Comparison of ENCODE assay signal across 8 mouse cellular contexts in genomic region chr4:152272449-152273049, GRCm38 (mm10). TPM values are rescaled to one million over a fixed set of nuclear protein-coding genes. Genes with fewer than 3 reads are reported as not detected.
DNase-seq lines count a peak whose midpoint lies in the region; ATAC-seq and TF ChIP-seq lines count a peak whose summit lies in the region.

No protein-coding gene starts in this region.

- H3K27ac ChIP-seq in testis, adult 2 months (ENCODE audit: control insufficient read depth, insufficient read depth, low read depth, low read length) = no peak overlapping the region
- H3K27ac ChIP-seq in intestine, embryonic 15.5 days = peak overlapping the region; percentile 80
- H3K27ac ChIP-seq in lung, embryonic 15.5 days = peak overlapping the region; percentile 94
- peak overlapping the region; percentile 84 for H3K27ac ChIP-seq in stomach, embryonic 14.5 days (ENCODE audit: low read length)

- H3K4me1 ChIP-seq in testis, adult 2 months (ENCODE audit: control insufficient read depth, insufficient read depth, low read length) = peaks cover 8% of the 10 kb centered on the region
- peaks cover 40% of the 10 kb centered on the region for H3K4me1 ChIP-seq in intestine, embryonic 15.5 days (replicated peaks)
- peaks cover 57% of the 10 kb centered on the region for H3K4me1 ChIP-seq in lung, embryonic 15.5 days
- H3K4me1 ChIP-seq in stomach, embryonic 14.5 days (ENCODE audit: control insufficient read depth, insufficient read depth, low read length) = peaks cover 30% of the 10 kb centered on the region

- peak; percentile 29; the same call in 1 of the 2 replicates for ATAC-seq in intestine, embryonic 15.5 days
- ATAC-seq in lung, embryonic 15.5 days (ENCODE audit: borderline replicate concordance, extremely low read depth, low FRiP score, low TSS enrichment) = peak; percentile 52
- peak; percentile 23; the same call in 1 of the 2 replicates for ATAC-seq in stomach, embryonic 14.5 days (ENCODE audit: insufficient number of reproducible peaks, insufficient read depth, low FRiP score, low read depth)

- H3K36me3 ChIP-seq in testis, adult 2 months (ENCODE audit: control insufficient read depth, insufficient read depth, low read length) = no peaks in the 10 kb centered on the region
- no peaks in the 10 kb centered on the region for H3K36me3 ChIP-seq in intestine, embryonic 15.5 days
- H3K36me3 ChIP-seq in lung, embryonic 15.5 days = no peaks in the 10 kb centered on the region
- H3K36me3 ChIP-seq in stomach, embryonic 14.5 days (ENCODE audit: control insufficient read depth, insufficient read depth, low read length) = no peaks in the 10 kb centered on the region

- 25% methylated on average over 9 of the region's 9 CpGs for WGBS in intestine, embryonic 15.5 days
- 23% methylated on average over 9 of the region's 9 CpGs for WGBS in lung, embryonic 15.5 days
- 22% methylated on average over 9 of the region's 9 CpGs for WGBS in stomach, embryonic 14.5 days

- H3K9ac ChIP-seq in intestine, embryonic 15.5 days = no peak overlapping the region
- no peak overlapping the region for H3K9ac ChIP-seq in lung, embryonic 15.5 days
- H3K9ac ChIP-seq in stomach, embryonic 14.5 days (replicated peaks; ENCODE audit: low read depth, low read length) = 0 out of 2 replicates have a peak overlapping the region, but pooled peaks have one; percentile 4

- H3K9me3 ChIP-seq in intestine, embryonic 15.5 days = no peaks in the 10 kb centered on the region
- H3K9me3 ChIP-seq in lung, embryonic 15.5 days = no peaks in the 10 kb centered on the region
- no peaks in the 10 kb centered on the region for H3K9me3 ChIP-seq in stomach, embryonic 14.5 days (ENCODE audit: control insufficient read depth, low read depth, low read length)

- no peaks in the 10 kb centered on the region for H3K27me3 ChIP-seq in testis, adult 2 months (ENCODE audit: control insufficient read depth, insufficient read depth, low read length)
- peaks cover 16% of the 10 kb centered on the region for H3K27me3 ChIP-seq in intestine, embryonic 15.5 days (replicated peaks)
- peaks cover 28% of the 10 kb centered on the region for H3K27me3 ChIP-seq in lung, embryonic 15.5 days
- H3K27me3 ChIP-seq in stomach, embryonic 14.5 days (ENCODE audit: control insufficient read depth, insufficient read depth, low read length) = 0 out of 2 replicates have a peak, but pooled peaks cover 3% of the 10 kb centered on the region

- no peak overlapping the region for H3K4me2 ChIP-seq in intestine, embryonic 15.5 days (replicated peaks)
- peak overlapping the region; percentile 1; the same call in 1 of the 2 replicates for H3K4me2 ChIP-seq in lung, embryonic 15.5 days
- no peak overlapping the region for H3K4me2 ChIP-seq in stomach, embryonic 14.5 days (replicated peaks; ENCODE audit: low read depth, low read length)

- peak overlapping the region; percentile 65 for H3K4me3 ChIP-seq in testis, adult 2 months (ENCODE audit: control insufficient read depth, low read depth, low read length)
- H3K4me3 ChIP-seq in intestine, embryonic 15.5 days (replicated peaks) = no peak overlapping the region
- no peak overlapping the region for H3K4me3 ChIP-seq in lung, embryonic 15.5 days
- H3K4me3 ChIP-seq in stomach, embryonic 14.5 days (ENCODE audit: low read depth, low read length) = no peak overlapping the region

- no peak for DNase-seq in testis, postnatal 10 days (ENCODE audit: low spot score)
- DNase-seq in gastrocnemius, postnatal 25 days = peak; percentile 85
- DNase-seq in spleen, adult 18-20 months = no peak
- DNase-seq in thymus, postnatal 25 days = no peak

- no peak for TF ChIP-seq CTCF in testis, adult 2 months (IDR thresholded peaks at IDR 0.05; ENCODE audit: control insufficient read depth, insufficient read depth, insufficient replicate concordance, low read depth, low read length)

- TF ChIP-seq POLR2A in testis, adult 2 months (IDR thresholded peaks at IDR 0.05; ENCODE audit: control insufficient read depth, low read depth, low read length) = no peak

RNA-seq across cellular contexts. Expression of gene Gpr153, which starts 1.5 kb away (rescaled TPM):
- 17.2 and 18.9 TPM in 2 replicates for polyA plus RNA-seq in testis, adult 2 months (2012; rRNA removed)
- 10 to 100 TPM in 1 of 2 experiments, 1 to 10 TPM in 1; 9.9 to 11.0 TPM for total RNA-seq in gastrocnemius, postnatal 25 days (2021)
- 7.3 and 8.1 TPM in 2 replicates for polyA plus RNA-seq in intestine, embryonic 15.5 days (2015; fragmentation: Nextera tagmentation; extraction: Ambion mirVana)
- polyA plus RNA-seq in lung, embryonic 15.5 days (2015; fragmentation: Nextera tagmentation; extraction: Ambion mirVana) = 14.9 and 15.2 TPM in 2 replicates
- polyA plus RNA-seq in stomach, embryonic 14.5 days (2014; fragmentation: Nextera tagmentation; extraction: Ambion mirVana) = 14.2 and 19.1 TPM in 2 replicates

RNA-seq across cellular contexts. Expression of gene Hes3, which starts 18.9 kb away (rescaled TPM):
- 1.5 and 1.6 TPM in 2 replicates for polyA plus RNA-seq in testis, adult 2 months (2012; rRNA removed)
- not detected for total RNA-seq in gastrocnemius, postnatal 25 days (2021)
- not detected in 2 replicates for polyA plus RNA-seq in intestine, embryonic 15.5 days (2015; fragmentation: Nextera tagmentation; extraction: Ambion mirVana)
- not detected in 2 replicates for polyA plus RNA-seq in lung, embryonic 15.5 days (2015; fragmentation: Nextera tagmentation; extraction: Ambion mirVana)
- 0.43 TPM in 1 of 2 replicates, not detected in the other for polyA plus RNA-seq in stomach, embryonic 14.5 days (2014; fragmentation: Nextera tagmentation; extraction: Ambion mirVana)

RNA-seq across cellular contexts. Expression of gene Icmt, which starts 24.5 kb away (rescaled TPM):
- 50.9 and 51.6 TPM in 2 replicates for polyA plus RNA-seq in testis, adult 2 months (2012; rRNA removed)
- total RNA-seq in gastrocnemius, postnatal 25 days (2021) = 10 to 100 TPM; 16.5 to 16.8 TPM
- polyA plus RNA-seq in intestine, embryonic 15.5 days (2015; fragmentation: Nextera tagmentation; extraction: Ambion mirVana) = 17.3 and 17.6 TPM in 2 replicates
- polyA plus RNA-seq in lung, embryonic 15.5 days (2015; fragmentation: Nextera tagmentation; extraction: Ambion mirVana) = 25.2 and 26.0 TPM in 2 replicates
- 20.2 and 22.6 TPM in 2 replicates for polyA plus RNA-seq in stomach, embryonic 14.5 days (2014; fragmentation: Nextera tagmentation; extraction: Ambion mirVana)

RNA-seq across cellular contexts. Expression of gene Rnf207, which starts 46.2 kb away (rescaled TPM):
- polyA plus RNA-seq in testis, adult 2 months (2012; rRNA removed) = 0.22 and 0.43 TPM in 2 replicates
- total RNA-seq in gastrocnemius, postnatal 25 days (2021) = not detected
- polyA plus RNA-seq in intestine, embryonic 15.5 days (2015; fragmentation: Nextera tagmentation; extraction: Ambion mirVana) = 2.1 and 2.5 TPM in 2 replicates
- polyA plus RNA-seq in lung, embryonic 15.5 days (2015; fragmentation: Nextera tagmentation; extraction: Ambion mirVana) = 2.9 and 3.3 TPM in 2 replicates
- 1.00 and 1.1 TPM in 2 replicates for polyA plus RNA-seq in stomach, embryonic 14.5 days (2014; fragmentation: Nextera tagmentation; extraction: Ambion mirVana)

RNA-seq across cellular contexts. Expression of gene Rpl22, which starts 53.0 kb away (rescaled TPM):
- polyA plus RNA-seq in testis, adult 2 months (2012; rRNA removed) = 47.5 and 49.7 TPM in 2 replicates
- 100 to 1,000 TPM; 194 to 222 TPM for total RNA-seq in gastrocnemius, postnatal 25 days (2021)
- 371 and 424 TPM in 2 replicates for polyA plus RNA-seq in intestine, embryonic 15.5 days (2015; fragmentation: Nextera tagmentation; extraction: Ambion mirVana)
- polyA plus RNA-seq in lung, embryonic 15.5 days (2015; fragmentation: Nextera tagmentation; extraction: Ambion mirVana) = 354 and 364 TPM in 2 replicates
- polyA plus RNA-seq in stomach, embryonic 14.5 days (2014; fragmentation: Nextera tagmentation; extraction: Ambion mirVana) = 483 and 497 TPM in 2 replicates
